Comparison of ENCODE assay signal across 8 mouse cellular contexts in genomic region chr7:30649591-30650540, GRCm38 (mm10). TPM values are rescaled to one million over a fixed set of nuclear protein-coding genes. Genes with fewer than 3 reads are reported as not detected.
DNase-seq lines count a peak whose midpoint lies in the region; ATAC-seq lines count a peak whose summit lies in the region.

TSS of gene Rbm42 (minus strand) at chr7:30650317.

- 2% methylated on average over 59 of the region's 59 CpGs for WGBS in hindbrain, embryonic 14.5 days

- H3K27me3 ChIP-seq in hindbrain, embryonic 14.5 days (ENCODE audit: control insufficient read depth, insufficient read depth, low read length): no peaks in the 10 kb centered on the region

- H3K9me3 ChIP-seq in hindbrain, embryonic 14.5 days (ENCODE audit: control insufficient read depth, low read length): no peaks in the 10 kb centered on the region

- H3K4me2 ChIP-seq in hindbrain, embryonic 14.5 days (replicated peaks): peak within 1 kb of the TSS; percentile 96

- peak within 1 kb of the TSS; percentile 81 for H3K27ac ChIP-seq in hindbrain, embryonic 14.5 days

- peak; percentile 99 for ATAC-seq in hindbrain, embryonic 14.5 days (ENCODE audit: low FRiP score)

- peaks cover 6% of the 10 kb centered on the region; the same call in 1 of the 2 replicates for H3K4me1 ChIP-seq in hindbrain, embryonic 14.5 days (replicated peaks; ENCODE audit: control insufficient read depth, insufficient read depth, low read length)

- peak; percentile 100 for DNase-seq in R1 (ENCODE audit: low read depth, low spot score)
- peak; percentile 98 for DNase-seq in cerebellum, postnatal 25 days
- DNase-seq in frontal cortex, postnatal 25 days (ENCODE audit: low spot score in 2 of 2): peak; percentile 95 to 97
- DNase-seq in hindbrain, embryonic 14.5 days (ENCODE audit: low spot score): peak; percentile 99
- peak; percentile 98 to 99 for DNase-seq in layer of hippocampus, postnatal 36 days
- DNase-seq in lung, postnatal 36 days: peak; percentile 100
- peak; percentile 99 for DNase-seq in retina, postnatal 1 day
- DNase-seq in urinary bladder, adult 18-20 months (ENCODE audit: low spot score in 2 of 2): peak; percentile 96 to 98

- peak within 1 kb of the TSS; percentile 96 for H3K9ac ChIP-seq in hindbrain, embryonic 14.5 days

- H3K4me3 ChIP-seq in hindbrain, embryonic 14.5 days (replicated peaks; ENCODE audit: low read length): peak within 1 kb of the TSS; percentile 81

- peaks cover 49% of the 10 kb centered on the region for H3K36me3 ChIP-seq in hindbrain, embryonic 14.5 days (replicated peaks; ENCODE audit: control insufficient read depth, insufficient read depth)

RNA-seq across cellular contexts. Expression of gene Rbm42, which starts in this region (rescaled TPM):
- polyA plus RNA-seq in hindbrain, embryonic 14.5 days (2014; fragmentation: Nextera tagmentation; extraction: Ambion mirVana): 115 and 118 TPM in 2 replicates
- total RNA-seq in layer of hippocampus, postnatal 36 days (2021): 10 to 100 TPM; 72.4 to 76.0 TPM

Comparison
In these comparisons a context has a peak if more than half of its experiments do, and no peak if none do; other contexts are left out.
1. Peak in every context shown above with its lines: DNase-seq, ATAC-seq, H3K4me3 ChIP-seq and H3K27ac ChIP-seq.